Mouse (Mus musculus): ENCODE results near the gene Qars. TPM values are rescaled to one million over a fixed set of nuclear protein-coding genes. Genes with fewer than 3 reads are reported as not detected.

Gene Qars
- polyA plus RNA-seq, 1 experiment = 35.0 TPM

DNA sequence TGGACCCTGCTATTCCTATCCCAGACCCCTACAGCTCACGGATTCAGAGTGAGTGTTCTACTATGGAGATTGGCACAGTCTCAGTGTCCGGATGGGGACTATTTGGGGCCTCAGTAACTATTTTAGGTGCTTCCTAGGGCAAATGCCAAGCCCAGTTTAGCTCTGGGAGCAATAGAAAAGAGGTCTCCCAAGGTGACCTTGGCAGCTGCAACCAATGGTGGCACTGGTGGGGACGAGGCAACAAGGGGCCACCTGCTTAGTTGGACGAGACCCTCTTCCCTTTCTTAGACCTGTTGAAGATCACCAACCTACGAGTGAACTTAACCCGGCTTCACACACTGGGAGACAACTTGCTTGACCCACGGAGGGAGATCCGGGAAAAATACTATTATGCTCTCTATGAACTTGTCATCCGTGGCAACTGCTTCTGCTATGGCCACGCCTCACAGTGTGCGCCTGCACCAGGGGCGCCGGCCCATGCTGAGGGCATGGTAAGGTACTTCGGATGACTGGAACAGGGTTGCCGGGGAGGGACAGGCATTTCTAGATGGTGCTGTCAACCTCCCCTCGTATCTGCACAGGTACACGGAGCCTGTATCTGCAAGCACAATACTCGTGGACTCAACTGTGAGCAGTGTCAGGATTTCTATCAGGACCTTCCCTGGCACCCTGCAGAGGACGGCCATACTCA is 25.8 kb upstream of the Qars start:
- no peak for TF ChIP-seq GATA1 (IDR thresholded peaks at IDR 0.05; ENCODE audit: low read length)

- TF ChIP-seq GATA1 (IDR thresholded peaks at IDR 0.05; ENCODE audit: low read length) = no peak
These were observed 24.3 kb upstream of the Qars start for GRCm38 (mm10) chr9:108483051-108483790.

GRCm38 (mm10) chr9:108484021-108484420 is 23.5 kb upstream of the Qars start:
- no peak for TF ChIP-seq GATA1 (IDR thresholded peaks at IDR 0.05; ENCODE audit: low read length)

DNA sequence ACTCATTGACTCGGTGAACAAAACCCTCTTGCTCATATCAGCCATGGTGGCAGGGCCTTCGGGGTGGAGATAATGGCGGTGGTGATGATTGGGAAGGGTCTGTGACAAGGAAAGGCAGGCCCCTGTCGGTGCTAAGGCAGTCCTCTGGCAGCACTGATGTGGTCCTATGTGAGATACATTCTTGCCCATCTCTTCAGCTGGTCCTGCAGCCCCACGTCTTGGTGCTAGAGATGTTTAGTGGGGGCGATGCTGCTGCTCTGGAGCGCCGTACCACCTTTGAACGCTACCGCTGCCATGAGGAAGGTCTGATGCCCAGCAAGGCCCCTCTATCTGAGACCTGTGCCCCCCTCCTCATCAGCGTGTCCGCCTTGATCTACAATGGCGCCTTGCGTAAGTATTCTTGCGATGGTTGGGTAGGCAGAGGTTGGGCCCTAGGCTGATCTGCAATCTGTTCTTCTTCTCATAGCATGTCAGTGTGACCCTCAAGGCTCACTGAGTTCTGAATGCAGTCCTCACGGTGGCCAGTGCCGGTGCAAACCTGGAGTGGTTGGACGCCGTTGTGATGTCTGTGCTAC is 22.1 kb upstream of the Qars start:
- no peak for TF ChIP-seq GATA1 (IDR thresholded peaks at IDR 0.05; ENCODE audit: low read length)

DNA sequence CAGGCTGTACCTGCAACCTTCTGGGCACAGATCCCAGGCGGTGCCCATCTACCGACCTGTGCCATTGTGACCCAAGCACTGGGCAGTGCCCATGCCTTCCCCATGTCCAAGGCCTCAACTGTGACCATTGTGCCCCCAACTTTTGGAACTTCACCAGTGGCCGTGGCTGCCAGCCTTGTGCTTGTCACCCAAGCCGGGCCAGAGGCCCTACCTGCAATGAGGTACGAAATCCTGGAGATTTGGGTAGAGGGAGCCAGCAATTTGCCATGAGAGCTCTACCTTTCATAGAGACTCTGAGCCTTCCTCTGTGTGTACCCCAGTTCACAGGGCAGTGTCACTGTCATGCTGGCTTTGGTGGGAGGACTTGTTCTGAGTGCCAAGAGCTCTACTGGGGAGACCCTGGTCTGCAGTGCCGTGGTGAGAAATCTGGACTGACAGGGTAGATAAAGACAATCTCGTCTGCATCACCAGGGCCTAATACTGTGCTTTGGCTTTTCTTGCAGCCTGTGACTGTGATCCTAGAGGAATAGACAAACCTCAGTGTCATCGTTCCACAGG is 20.5 kb upstream of the Qars start:
- TF ChIP-seq GATA1 (IDR thresholded peaks at IDR 0.05; ENCODE audit: low read length) = no peak

DNA sequence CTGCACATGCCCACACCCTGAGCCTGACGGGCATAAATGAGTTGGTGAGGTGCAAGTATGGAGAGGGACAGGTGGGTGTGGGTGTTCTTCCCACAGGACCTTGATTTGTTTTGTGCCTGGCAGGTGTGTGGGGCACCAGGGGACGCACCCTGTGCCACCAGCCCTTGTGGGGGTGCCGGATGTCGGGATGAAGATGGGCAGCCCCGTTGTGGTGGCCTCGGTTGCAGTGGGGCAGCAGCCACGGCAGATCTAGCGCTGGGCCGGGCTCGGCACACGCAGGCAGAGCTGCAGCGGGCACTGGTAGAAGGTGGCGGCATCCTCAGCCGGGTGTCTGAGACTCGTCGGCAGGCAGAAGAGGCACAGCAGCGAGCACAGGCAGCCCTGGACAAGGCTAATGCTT is 19.1 kb upstream of the Qars start:
- no peak for TF ChIP-seq GATA1 (IDR thresholded peaks at IDR 0.05; ENCODE audit: low read length)

DNA sequence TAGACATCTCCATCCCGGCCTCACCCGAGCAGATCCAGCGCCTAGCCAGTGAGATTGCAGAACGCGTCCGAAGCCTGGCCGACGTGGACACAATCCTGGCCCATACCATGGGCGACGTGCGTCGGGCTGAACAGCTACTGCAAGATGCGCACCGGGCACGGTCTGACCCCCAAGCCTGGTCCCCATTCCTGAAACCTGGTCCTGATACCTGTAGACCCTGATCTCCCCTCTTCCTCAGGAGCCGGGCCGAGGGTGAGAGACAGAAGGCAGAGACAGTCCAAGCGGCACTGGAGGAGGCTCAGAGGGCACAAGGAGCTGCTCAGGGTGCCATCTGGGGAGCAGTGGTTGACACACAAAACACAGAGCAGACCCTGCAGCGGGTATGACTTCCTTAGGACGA is 18.3 kb upstream of the Qars start:
- no peak for TF ChIP-seq GATA1 (IDR thresholded peaks at IDR 0.05; ENCODE audit: low read length)

GRCm38 (mm10) chr9:108489702-108490558 is 17.6 kb upstream of the Qars start:
- TF ChIP-seq GATA1 (IDR thresholded peaks at IDR 0.05; ENCODE audit: low read length) = no peak

- TF ChIP-seq GATA1 (IDR thresholded peaks at IDR 0.05; ENCODE audit: low read length) = no peak
These were observed 16.8 kb upstream of the Qars start, which contains the start of gene Usp19 for GRCm38 (mm10) chr9:108490559-108491285. Gene Usp19, plus strand, starts transcription at chr9:108490602.

DNA sequence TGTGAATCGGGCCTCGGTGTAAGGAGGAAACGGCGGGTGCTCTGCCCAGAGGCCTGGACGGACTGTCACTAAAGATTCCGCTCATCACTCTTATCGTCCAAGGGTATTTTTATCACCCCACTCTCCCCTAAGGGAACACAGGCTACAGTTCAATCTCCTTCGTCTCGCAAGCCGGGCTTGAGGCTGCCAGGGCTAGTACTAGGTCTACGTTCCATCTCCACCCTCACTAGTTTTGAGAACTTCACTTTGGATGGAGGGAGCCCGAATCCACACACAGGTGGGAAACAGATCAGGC is 16.3 kb upstream of the Qars start:
- no peak for TF ChIP-seq GATA1 (IDR thresholded peaks at IDR 0.05; ENCODE audit: low read length)

GRCm38 (mm10) chr9:108492043-108492750 is 15.3 kb upstream of the Qars start:
- no peak for TF ChIP-seq GATA1 (IDR thresholded peaks at IDR 0.05; ENCODE audit: low read length)

- no peak for TF ChIP-seq GATA1 (IDR thresholded peaks at IDR 0.05; ENCODE audit: low read length)
These were observed 14.3 kb upstream of the Qars start for GRCm38 (mm10) chr9:108493246-108493645.

DNA sequence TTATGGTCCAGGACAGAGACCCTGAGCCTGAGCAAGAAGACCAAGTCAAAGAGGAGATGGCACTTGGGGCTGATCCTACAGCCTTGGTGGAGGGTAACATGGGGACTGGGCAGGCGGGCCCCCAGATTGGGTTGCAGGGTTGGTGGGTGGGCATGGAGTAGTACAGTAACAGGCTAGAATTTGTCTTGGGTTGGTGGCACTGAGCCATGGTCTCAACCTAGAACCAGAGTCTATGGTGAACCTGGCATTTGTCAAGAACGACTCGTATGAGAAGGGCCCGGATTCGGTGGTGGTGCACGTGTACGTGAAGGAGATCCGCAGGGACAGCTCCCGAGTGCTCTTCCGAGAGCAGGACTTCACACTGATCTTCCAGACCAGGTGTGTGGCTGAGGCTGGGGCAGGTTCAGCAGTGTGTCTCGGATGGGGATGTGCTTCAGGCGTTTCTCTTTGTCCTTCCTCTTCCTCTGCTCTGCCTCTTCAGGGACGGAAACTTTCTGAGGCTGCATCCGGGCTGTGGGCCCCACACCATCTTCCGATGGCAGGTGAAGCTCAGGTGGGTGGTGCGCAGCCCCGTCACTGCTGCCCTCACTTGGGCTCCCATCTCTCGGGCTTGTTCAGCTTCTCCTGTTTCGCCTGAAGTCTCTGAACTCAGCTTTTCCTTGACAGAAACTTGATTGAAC is 13.2 kb upstream of the Qars start:
- TF ChIP-seq GATA1 (IDR thresholded peaks at IDR 0.05; ENCODE audit: low read length) = no peak

GRCm38 (mm10) chr9:108494905-108495304 is 12.6 kb upstream of the Qars start:
- TF ChIP-seq GATA1 (IDR thresholded peaks at IDR 0.05; ENCODE audit: low read length) = no peak
